Mouse (Mus musculus) cortical plate, adult 2 months (tissue): Measurements from ENCODE around the gene Map4k5. TPM values are rescaled to one million over a fixed set of nuclear protein-coding genes. Genes with fewer than 3 reads are reported as not detected.

Experiments used
- H3K27ac ChIP-seq: fragments of 200-500 bp; 2 replicates; pipeline ENCODE4 v1.5.1; 2012; ENCODE audit warnings: low read length, control low read depth, inconsistent platforms; ENCODE audit not compliant: insufficient read depth
- H3K4me1 ChIP-seq: fragments of 200-500 bp; 2 replicates; pipeline ENCODE4 v1.6.1; 2011; ENCODE audit warnings: low read length; ENCODE audit not compliant: control insufficient read depth, insufficient read depth
- H3K4me3 ChIP-seq: fragments of 200-500 bp; 2 replicates; pipeline ENCODE4 v1.5.1; 2011; ENCODE audit warnings: mild to moderate bottlenecking, low read length, control low read depth; ENCODE audit not compliant: insufficient read depth
- CTCF ChIP-seq: fragments of 200-500 bp; IDR thresholded peaks from 2 replicates; pipeline ENCODE4 v1.5.1; 2011; ENCODE audit warnings: mild to moderate bottlenecking, control low read depth, low read length; ENCODE audit not compliant: insufficient read depth; ENCODE audit errors: extremely low read depth
- POLR2A ChIP-seq: fragments of 200-500 bp; IDR thresholded peaks from 2 replicates; pipeline ENCODE4 v1.6.1; 2011; ENCODE audit warnings: mild to moderate bottlenecking, low read length, control low read depth; ENCODE audit not compliant: insufficient read depth; ENCODE audit errors: extremely low read depth
- polyA plus RNA-seq: library from polyadenylated mRNA; depleted of rRNA; stranded (reverse); fragments of >200 nt; gene quantifications from 2 replicates; pipeline ENCODE4 v1.2.3, GENCODE M21; 2012

Map4k5 gene
- polyA plus RNA-seq, 1 experiment: 25.3 TPM

- H3K4me1 ChIP-seq: peaks cover 3% of the 10 kb centered on the region; the same call in 1 of the 2 replicates
- no peak overlapping the region for H3K27ac ChIP-seq
- TF ChIP-seq POLR2A (no peak), CTCF (no peak)
- H3K4me3 ChIP-seq: no peak overlapping the region
These were observed 64.8 kb downstream of the Map4k5 start for GRCm38 (mm10) chr12:69828214-69828613.

GRCm38 (mm10) chr12:69824881-69825597, 68.0 kb downstream of the Map4k5 start:
- Histone ChIP-seq H3K4me3 (no peak overlapping the region), H3K27ac (no peak overlapping the region), H3K4me1 (no peaks in the 10 kb centered on the region)
- no peak for TF ChIP-seq POLR2A
- no peak for TF ChIP-seq CTCF

- Histone ChIP-seq H3K4me1 (peaks cover 3% of the 10 kb centered on the region), H3K27ac (no peak overlapping the region), H3K4me3 (no peak overlapping the region)
- TF ChIP-seq CTCF (no peak), POLR2A (no peak)
These were observed 78.7 kb downstream of the Map4k5 start for GRCm38 (mm10) chr12:69814272-69814671.

GRCm38 (mm10) chr12:69813596-69813995, 79.4 kb downstream of the Map4k5 start:
- H3K27ac ChIP-seq: no peak overlapping the region

GRCm38 (mm10) chr12:69812986-69813385, 80.0 kb downstream of the Map4k5 start:
- no peak overlapping the region for H3K4me3 ChIP-seq
- no peak overlapping the region for H3K27ac ChIP-seq
- peaks cover 3% of the 10 kb centered on the region for H3K4me1 ChIP-seq
- TF ChIP-seq POLR2A (no peak), CTCF (no peak)

More at GRCm38 (mm10) chr12:69813596-69813995, 79.4 kb downstream of the Map4k5 start:
- peaks cover 3% of the 10 kb centered on the region for H3K4me1 ChIP-seq
- TF ChIP-seq CTCF (no peak), POLR2A (no peak)
- H3K4me3 ChIP-seq: no peak overlapping the region

- no peak overlapping the region for H3K27ac ChIP-seq
- TF ChIP-seq CTCF (no peak), POLR2A (no peak)
- no peak overlapping the region for H3K4me3 ChIP-seq
- peaks cover 3% of the 10 kb centered on the region for H3K4me1 ChIP-seq
These were observed 81.0 kb downstream of the Map4k5 start for GRCm38 (mm10) chr12:69811976-69812375.

- TF ChIP-seq POLR2A (no peak), CTCF (no peak)
- no peak overlapping the region for H3K4me3 ChIP-seq
- peaks cover 2% of the 10 kb centered on the region; the same call in 1 of the 2 replicates for H3K4me1 ChIP-seq
- no peak overlapping the region for H3K27ac ChIP-seq
These were observed 83.6 kb downstream of the Map4k5 start for GRCm38 (mm10) chr12:69809439-69809838.

GRCm38 (mm10) chr12:69807399-69807985, 85.5 kb downstream of the Map4k5 start:
- TF ChIP-seq POLR2A (no peak), CTCF (no peak)
- Histone ChIP-seq H3K27ac (no peak overlapping the region), H3K4me3 (no peak overlapping the region), H3K4me1 (no peaks in the 10 kb centered on the region; the same call in 1 of the 2 replicates)

- H3K4me1 ChIP-seq: no peaks in the 10 kb centered on the region
- TF ChIP-seq CTCF (no peak), POLR2A (no peak)
- no peak overlapping the region for H3K27ac ChIP-seq
- H3K4me3 ChIP-seq: no peak overlapping the region
These were observed 87.9 kb downstream of the Map4k5 start for GRCm38 (mm10) chr12:69805148-69805547.
